Mouse (Mus musculus) embryo, embryonic 9.5 days (tissue): ENCODE measurements around the gene Acadm.

Source experiments
- DNase-seq: peaks from one replicate; pipeline ENCODE4 v3.0.0-alpha.2; 2017; ENCODE audit errors: extremely low spot score

The Acadm gene

DNA sequence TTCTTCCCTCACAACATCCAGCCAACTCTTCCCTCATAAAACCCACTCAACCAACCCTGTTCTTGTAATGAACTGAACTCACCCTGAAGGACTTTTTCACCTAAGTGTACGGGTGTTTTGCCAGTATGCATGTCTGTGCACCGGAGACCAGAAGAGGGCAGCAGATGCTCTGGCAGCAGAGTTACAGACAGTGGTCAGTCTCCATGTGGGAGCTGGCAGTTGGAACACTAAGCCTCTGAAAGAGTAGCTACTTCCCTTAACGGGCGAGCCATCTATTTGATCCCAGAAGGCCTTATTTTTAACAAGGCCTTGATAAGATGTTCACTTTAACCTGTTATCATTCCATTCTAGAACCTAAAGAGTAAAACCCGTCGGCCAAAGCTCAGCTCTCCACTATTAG is 39.8 kb downstream of the Acadm start:
- DNase-seq, result peak; percentile 54

DNA sequence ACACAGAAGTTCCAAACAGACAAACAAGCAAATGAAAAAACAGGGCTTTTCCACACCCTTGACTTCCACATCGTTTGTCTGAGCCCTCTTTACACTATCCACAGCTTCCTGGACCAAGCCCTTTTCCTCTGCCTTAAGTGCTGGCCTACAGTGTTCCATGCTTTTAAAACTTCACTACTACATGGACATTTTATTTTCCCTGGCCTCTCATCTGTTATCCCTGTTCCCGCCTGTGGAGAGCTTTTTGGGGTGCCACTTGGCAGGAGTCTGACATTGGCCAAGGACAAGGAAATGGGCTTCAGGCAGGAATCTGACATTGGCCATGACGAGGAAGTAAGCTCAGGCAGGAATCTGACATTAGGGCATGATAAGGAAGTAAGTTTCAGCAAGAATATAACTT is 41.8 kb downstream of the Acadm start:
- DNase-seq, result no peak

DNA sequence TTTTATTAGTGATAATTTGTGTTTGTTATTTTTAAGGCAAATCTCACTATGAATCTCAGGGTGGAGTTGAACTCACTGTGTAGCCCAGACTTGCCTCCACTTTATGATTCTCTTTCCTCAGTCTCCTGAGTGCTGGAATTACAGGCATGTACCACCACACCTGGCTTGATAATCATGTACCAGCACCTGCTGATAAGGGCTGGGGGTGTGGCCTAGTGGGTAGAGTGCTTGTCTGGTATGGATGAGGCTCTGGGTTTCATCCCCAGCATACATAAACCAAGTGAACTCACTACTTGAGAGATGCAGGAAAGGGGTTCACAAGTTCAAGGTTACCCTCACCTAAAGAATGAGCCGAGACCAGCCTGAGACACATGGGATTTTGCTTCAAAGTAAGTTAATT is 42.5 kb downstream of the Acadm start:
- DNase-seq, result no peak

- no peak for DNase-seq
Measured at GRCm38 (mm10) chr3:153897216-153897615, 47.2 kb downstream of the Acadm start.

- DNase-seq, result no peak
Measured at GRCm38 (mm10) chr3:153895454-153895853, 49.0 kb downstream of the Acadm start.

GRCm38 (mm10) chr3:153889188-153889781 is 55.1 kb downstream of the Acadm start:
- DNase-seq, result no peak

DNA sequence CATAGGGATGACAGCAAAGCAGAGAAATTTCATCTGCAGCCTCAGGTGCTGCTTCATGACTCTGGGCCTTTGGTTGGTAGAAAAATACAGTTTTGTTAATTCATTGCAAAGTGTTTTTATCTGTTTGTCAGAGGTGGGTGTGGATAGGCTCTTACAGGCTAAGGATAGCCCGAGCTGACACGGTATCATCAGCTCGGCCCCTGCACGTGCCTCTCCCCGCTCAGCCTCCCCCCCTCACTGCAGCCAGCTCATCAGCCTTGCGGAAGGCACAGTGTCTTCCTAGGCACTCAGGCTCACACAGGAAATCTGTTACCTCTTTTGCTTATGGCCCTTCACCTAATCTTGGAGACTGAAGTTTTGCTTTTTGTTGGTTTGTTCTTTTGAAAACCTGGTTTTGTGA is 56.3 kb downstream of the Acadm start:
- DNase-seq, result no peak

GRCm38 (mm10) chr3:153886296-153886695 is 58.1 kb downstream of the Acadm start:
- no peak for DNase-seq
